Mouse (Mus musculus) thymus, adult 2 months (tissue): ENCODE results near the gene Clptm1l. TPM values are rescaled to one million over a fixed set of nuclear protein-coding genes. Genes with fewer than 3 reads are reported as not detected.
A peak's percentile ranks its signal among the peaks of the same experiment; 100 is the strongest.

Experiments
- DNase-seq: peaks from one replicate; pipeline ENCODE4 v3.0.0; 2021
- H3K27ac ChIP-seq: fragments of 200-500 bp; 2 replicates; pipeline ENCODE4 v1.5.1; 2012; ENCODE audit warnings: low read length, control low read depth; ENCODE audit not compliant: control insufficient read depth, insufficient read depth
- H3K27me3 ChIP-seq: fragments of 200-500 bp; 2 replicates; pipeline ENCODE4 v1.6.1; 2012; ENCODE audit warnings: mild to moderate bottlenecking, low read length, moderate library complexity, mixed read lengths; ENCODE audit not compliant: control insufficient read depth, insufficient read depth
- H3K36me3 ChIP-seq: fragments of 200-500 bp; 2 replicates; pipeline ENCODE4 v1.6.1; 2012; ENCODE audit warnings: mild to moderate bottlenecking, low read length, moderate library complexity; ENCODE audit not compliant: control insufficient read depth, insufficient read depth
- H3K4me1 ChIP-seq: fragments of 200-500 bp; replicated peaks from 2 replicates; pipeline ENCODE4 v1.6.1; 2012; ENCODE audit warnings: low read length; ENCODE audit not compliant: control insufficient read depth, insufficient read depth
- H3K4me3 ChIP-seq: fragments of 200-500 bp; 2 replicates; pipeline ENCODE4 v1.5.1; 2012; ENCODE audit warnings: mild to moderate bottlenecking, low read length, control low read depth, moderate library complexity; ENCODE audit not compliant: control insufficient read depth, insufficient read depth
- CTCF ChIP-seq: fragments of 200-500 bp; IDR thresholded peaks from 2 replicates; pipeline ENCODE4 v1.5.1; 2012; ENCODE audit warnings: mild to moderate bottlenecking, control low read depth, low read length, moderate library complexity, borderline replicate concordance; ENCODE audit not compliant: control insufficient read depth, poor library complexity, insufficient read depth; ENCODE audit errors: extremely low read depth
- POLR2A ChIP-seq: fragments of 200-500 bp; IDR thresholded peaks from 2 replicates; pipeline ENCODE4 v1.6.1; 2012; ENCODE audit warnings: mild to moderate bottlenecking, low read length, control low read depth, moderate library complexity; ENCODE audit not compliant: control insufficient read depth, poor library complexity, insufficient read depth; ENCODE audit errors: extremely low read depth
- WGBS: fragments of 180-500 bp; shearing (Covaris S2); methylation state at CpG from one replicate; pipeline ENCODE4 v1.1.7; 2018; 5-methylcytosine and 5-hydroxymethylcytosine counted together
- polyA plus RNA-seq: library from polyadenylated mRNA; depleted of rRNA; stranded (reverse); fragments of >200 nt; gene quantifications from 2 replicates; pipeline ENCODE4 v1.2.3, GENCODE M21; 2012

Gene Clptm1l
- polyA plus RNA-seq, 1 experiment, result 194 TPM

- H3K4me3 ChIP-seq, result peak within 1 kb of the TSS; percentile 62
- H3K36me3 ChIP-seq, result no peaks in the 10 kb centered on the region
- no peak within 1 kb of the TSS for H3K27ac ChIP-seq
- peaks cover 14% of the 10 kb centered on the region for H3K4me1 ChIP-seq
- TF ChIP-seq CTCF (no peak), POLR2A (no peak)
- peak; percentile 76 for DNase-seq
- WGBS, result 20% methylated on average over 47 of the region's 47 CpGs
- no peaks in the 10 kb centered on the region for H3K27me3 ChIP-seq
Observed at GRCm38 (mm10) chr13:73626745-73627549, 23.1 kb downstream of the Clptm1l start, which contains the start of gene Tert. Gene Tert (plus strand): TSS chr13:73626911.

- Histone ChIP-seq H3K4me3 (no peak overlapping the region), H3K27me3 (no peaks in the 10 kb centered on the region), H3K4me1 (peaks cover 14% of the 10 kb centered on the region), H3K36me3 (no peaks in the 10 kb centered on the region), H3K27ac (no peak overlapping the region)
- no peak for DNase-seq
- TF ChIP-seq CTCF, result no peak
- no peak for TF ChIP-seq POLR2A
- 91% methylated on average over 11 of the region's 11 CpGs for WGBS
Observed at GRCm38 (mm10) chr13:73628586-73629113, 24.8 kb downstream of the Clptm1l start.

DNA sequence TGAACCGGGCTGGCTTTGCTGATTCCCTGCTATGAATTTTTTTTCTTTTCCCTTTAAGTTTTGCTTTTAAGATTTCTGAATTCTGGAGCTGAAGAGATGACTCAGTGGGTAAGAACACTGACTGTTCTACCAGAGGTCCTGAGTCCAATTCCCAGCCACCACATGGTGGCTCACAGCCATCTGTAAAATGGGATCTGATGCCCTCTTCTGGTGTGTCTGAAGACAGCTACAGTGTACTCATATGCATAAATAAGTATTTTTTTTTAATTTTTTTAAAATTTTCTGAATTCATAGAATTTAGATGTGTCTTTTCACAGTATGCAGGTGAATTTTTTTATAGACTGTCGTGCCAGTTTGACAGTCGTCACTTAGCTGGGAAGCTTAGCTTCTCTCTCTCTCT is 28.0 kb downstream of the Clptm1l start:
- no peak for DNase-seq
- no peak for TF ChIP-seq CTCF
- TF ChIP-seq POLR2A, result no peak
- Histone ChIP-seq H3K4me1 (peaks cover 10% of the 10 kb centered on the region), H3K36me3 (no peaks in the 10 kb centered on the region), H3K4me3 (no peak overlapping the region), H3K27me3 (no peaks in the 10 kb centered on the region), H3K27ac (no peak overlapping the region)
- 98% methylated on average over 3 of the region's 3 CpGs for WGBS

- no peak overlapping the region for H3K27ac ChIP-seq
- H3K27me3 ChIP-seq, result no peaks in the 10 kb centered on the region
- no peak for DNase-seq
- H3K36me3 ChIP-seq, result no peaks in the 10 kb centered on the region
- WGBS, result 84% methylated on average over 5 of the region's 6 CpGs
- TF ChIP-seq POLR2A, result no peak
- TF ChIP-seq CTCF, result no peak
- H3K4me3 ChIP-seq, result no peak overlapping the region
- peaks cover 21% of the 10 kb centered on the region for H3K4me1 ChIP-seq
Observed at GRCm38 (mm10) chr13:73637826-73638225, 34.0 kb downstream of the Clptm1l start.

DNA sequence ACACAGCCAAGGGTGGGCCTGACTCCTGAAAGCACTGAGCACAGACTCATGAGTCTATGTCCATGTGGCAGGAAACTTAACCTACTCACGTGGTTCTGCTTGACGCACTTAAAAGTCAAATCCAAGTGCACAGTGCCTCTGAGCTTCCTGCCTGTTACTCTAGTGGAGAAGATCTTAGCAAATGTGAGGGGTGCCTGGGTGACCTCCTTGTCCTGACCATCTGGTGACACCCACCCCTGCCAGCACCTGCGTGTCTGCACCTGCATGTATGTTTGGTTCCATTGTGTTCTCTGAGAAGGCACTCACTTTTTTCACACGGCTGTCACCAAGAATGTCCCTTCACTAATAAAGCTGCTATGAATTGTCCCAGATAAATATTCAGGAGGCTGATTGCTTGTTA is 37.5 kb downstream of the Clptm1l start:
- peaks cover 23% of the 10 kb centered on the region for H3K4me1 ChIP-seq
- H3K36me3 ChIP-seq, result no peaks in the 10 kb centered on the region
- no peaks in the 10 kb centered on the region for H3K27me3 ChIP-seq
- WGBS, result 17% methylated on average over 4 of the region's 4 CpGs
- DNase-seq, result peak; percentile 33
- H3K4me3 ChIP-seq, result no peak overlapping the region
- H3K27ac ChIP-seq, result peak overlapping the region; percentile 49
- TF ChIP-seq CTCF (no peak), POLR2A (no peak)

DNA sequence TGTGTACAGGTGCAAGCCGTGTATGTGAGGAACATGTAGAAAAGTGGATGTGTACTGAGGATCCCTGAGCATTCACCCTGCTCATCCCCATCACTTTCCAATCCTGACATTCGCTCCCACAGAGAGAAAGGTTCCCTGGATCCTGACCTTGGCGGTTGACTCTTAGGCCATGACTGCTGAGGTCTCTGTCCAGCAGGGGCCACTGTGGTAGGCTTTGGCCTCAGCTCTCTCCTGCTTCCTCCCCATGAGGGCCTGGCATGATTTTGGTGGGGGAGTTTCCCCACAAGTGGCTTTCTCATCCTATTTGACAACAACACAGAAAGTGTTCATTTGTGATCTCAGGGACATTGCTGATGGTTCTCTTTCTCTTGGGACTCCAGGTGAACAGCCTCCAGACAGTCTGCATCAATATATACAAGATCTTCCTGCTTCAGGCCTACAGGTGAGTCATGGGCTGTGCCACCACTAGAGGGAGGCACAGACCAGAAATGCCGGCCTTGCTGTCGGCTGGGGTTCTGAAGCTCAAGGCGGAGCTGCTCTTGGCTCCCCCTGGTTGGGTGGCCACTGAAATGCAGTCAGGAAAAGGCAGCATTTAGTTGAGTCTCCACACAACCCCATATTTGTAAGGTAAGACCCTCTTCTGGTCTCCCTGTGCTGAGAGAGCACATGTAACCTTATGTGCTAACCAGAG is 42.7 kb downstream of the Clptm1l start:
- peaks cover 24% of the 10 kb centered on the region for H3K4me1 ChIP-seq

More for the DNA sequence above, 42.7 kb downstream of the Clptm1l start:
- Histone ChIP-seq H3K27ac (peak overlapping the region; percentile 30; the same call in 1 of the 2 replicates), H3K36me3 (no peaks in the 10 kb centered on the region), H3K27me3 (no peaks in the 10 kb centered on the region), H3K4me3 (no peak overlapping the region)
- WGBS, result 50% methylated on average over 6 of the region's 6 CpGs
- TF ChIP-seq POLR2A (no peak), CTCF (peak; percentile 98)
- DNase-seq, result peak; percentile 85
